Mouse (Mus musculus): ENCODE results near the gene Set.

DNA sequence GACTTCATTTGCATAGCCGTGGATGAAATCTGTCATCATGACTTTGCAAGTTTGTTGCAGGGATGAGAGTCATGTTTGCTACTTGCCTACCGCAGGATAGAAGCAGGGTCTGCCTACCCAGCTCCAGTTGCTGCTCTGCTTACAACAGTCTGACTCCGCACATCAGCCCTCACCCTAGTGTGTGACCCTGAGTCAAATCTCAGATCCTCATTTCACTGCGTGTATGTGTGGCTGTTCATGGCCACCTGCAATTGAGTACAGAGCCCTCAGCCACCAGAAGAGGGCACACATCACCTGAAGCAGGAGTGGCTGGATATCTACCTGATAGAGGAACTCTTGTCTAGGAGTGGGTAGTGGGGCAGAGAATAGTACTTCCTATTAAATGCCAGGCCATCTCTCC lies 30.1 kb downstream of the Set start:
- no peak for TF ChIP-seq CTCF (IDR thresholded peaks at IDR 0.05; ENCODE audit: low read depth, low read length)
- no peak for TF ChIP-seq GATA1 (IDR thresholded peaks at IDR 0.05; ENCODE audit: borderline replicate concordance, low read length)
- TF ChIP-seq TAL1 (conservative IDR thresholded peaks at IDR 0.05; ENCODE audit: low read depth, low read length) = no peak
- TF ChIP-seq POLR2AphosphoS5 (IDR thresholded peaks at IDR 0.05; ENCODE audit: insufficient replicate concordance, low read depth, low read length) = no peak
